Mouse (Mus musculus): ENCODE measurements around the gene Fgd6. TPM values are rescaled to one million over a fixed set of nuclear protein-coding genes. Genes with fewer than 3 reads are reported as not detected.
A peak's percentile ranks its signal among the peaks of the same experiment; 100 is the strongest.

The Fgd6 gene
- polyA plus RNA-seq, 1 experiment from 2014 or later, result 2.3 TPM

DNA sequence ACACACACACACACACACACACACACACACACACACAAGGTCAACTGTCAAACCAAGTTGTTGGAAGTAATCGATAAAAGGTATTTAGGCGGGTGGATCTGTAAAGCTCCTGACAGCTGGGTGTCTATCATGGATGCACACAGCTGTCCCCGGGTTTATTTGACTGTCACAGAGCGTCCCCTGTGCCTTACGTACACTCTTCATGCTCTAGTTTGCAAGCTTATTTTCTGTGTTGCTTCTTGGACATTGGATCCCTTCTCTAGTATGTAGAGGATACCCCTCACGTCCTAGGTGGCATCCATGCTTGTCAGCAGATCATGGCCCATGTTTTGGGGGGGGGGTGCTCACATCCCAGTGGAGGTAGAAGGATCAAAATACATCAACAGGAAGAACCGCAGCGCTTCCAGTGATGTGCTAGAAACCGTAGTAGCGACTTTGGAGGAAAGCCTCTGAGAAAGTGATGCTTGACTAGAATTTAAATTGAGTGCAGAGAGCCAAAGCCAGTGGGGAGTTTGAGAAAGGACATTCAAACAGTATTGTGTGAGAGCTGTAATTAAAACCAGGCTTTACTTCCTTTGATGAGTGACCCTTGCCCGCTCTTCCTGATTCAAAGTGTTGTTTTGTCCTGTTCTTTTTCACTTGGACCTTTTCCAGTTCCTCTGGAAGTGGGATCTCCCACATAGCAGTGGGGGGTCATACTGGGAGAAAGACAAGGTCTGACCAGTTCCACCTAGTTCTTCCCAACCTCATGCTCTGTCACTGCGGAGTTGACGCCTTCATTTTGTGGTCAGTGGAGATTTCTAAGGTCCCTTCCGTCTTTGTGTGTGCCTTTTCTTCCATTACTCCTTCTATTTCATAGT is 41.4 kb downstream of the Fgd6 start:
- Histone ChIP-seq H3K36me3 (ENCODE audit: insufficient read depth, low read length) (no peaks in the 10 kb centered on the region), H3K4me2 (ENCODE audit: low read length) (no peak overlapping the region), H3K27me3 (ENCODE audit: insufficient read depth, low read length) (no peaks in the 10 kb centered on the region), H3K4me3 (replicated peaks; ENCODE audit: low read depth, low read length) (no peak overlapping the region), H3K9me3 (replicated peaks; ENCODE audit: low read length) (no peaks in the 10 kb centered on the region), H3K9ac (ENCODE audit: low read depth, low read length) (no peak overlapping the region), H3K4me1 (replicated peaks; ENCODE audit: insufficient read depth, low read length) (no peaks in the 10 kb centered on the region; the same call in 1 of the 2 replicates), H3K27ac (no peak overlapping the region)
- WGBS, result 54% methylated on average over 14 of the region's 14 CpGs
- peak; percentile 50 for DNase-seq (ENCODE audit: low spot score)
- 0 out of 2 replicates have a peak, but pooled peaks have one; percentile 29 for ATAC-seq (replicated peaks; ENCODE audit: low FRiP score, low read depth)
- no peak for TF ChIP-seq CTCF (IDR thresholded peaks at IDR 0.05; ENCODE audit: low read depth)

DNA sequence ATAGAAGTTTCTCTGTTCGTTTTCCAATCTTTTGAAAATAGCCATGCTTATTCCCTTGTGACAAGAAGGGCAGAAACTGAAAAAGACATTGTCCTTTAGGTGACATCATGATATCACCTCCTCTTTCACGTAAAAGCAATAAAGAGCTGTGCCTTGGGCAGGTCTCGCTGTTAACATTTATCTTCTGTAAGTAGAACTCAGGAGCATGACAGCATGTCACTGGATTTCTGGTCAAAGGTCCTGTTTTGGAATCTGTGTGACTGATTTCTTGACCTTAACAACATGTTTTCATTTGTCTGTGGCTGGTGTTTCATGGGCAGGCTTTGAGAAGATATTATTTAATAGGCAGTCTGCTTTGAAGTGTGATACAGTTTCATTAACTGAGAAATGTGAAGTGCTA is 44.9 kb downstream of the Fgd6 start:
- Histone ChIP-seq H3K9me3 (replicated peaks; ENCODE audit: low read length) (no peaks in the 10 kb centered on the region), H3K36me3 (ENCODE audit: insufficient read depth, low read length) (no peaks in the 10 kb centered on the region), H3K4me3 (replicated peaks; ENCODE audit: low read depth, low read length) (no peak overlapping the region), H3K4me1 (replicated peaks; ENCODE audit: insufficient read depth, low read length) (no peaks in the 10 kb centered on the region), H3K27ac (no peak overlapping the region), H3K27me3 (ENCODE audit: insufficient read depth, low read length) (no peaks in the 10 kb centered on the region), H3K4me2 (ENCODE audit: low read length) (no peak overlapping the region), H3K9ac (ENCODE audit: low read depth, low read length) (no peak overlapping the region)
- no peak for TF ChIP-seq CTCF (IDR thresholded peaks at IDR 0.05; ENCODE audit: low read depth)
- ATAC-seq (replicated peaks; ENCODE audit: low FRiP score, low read depth) (no peak), DNase-seq (ENCODE audit: low spot score) (no peak)
- WGBS, result 44% methylated on average over 3 of the region's 3 CpGs

DNA sequence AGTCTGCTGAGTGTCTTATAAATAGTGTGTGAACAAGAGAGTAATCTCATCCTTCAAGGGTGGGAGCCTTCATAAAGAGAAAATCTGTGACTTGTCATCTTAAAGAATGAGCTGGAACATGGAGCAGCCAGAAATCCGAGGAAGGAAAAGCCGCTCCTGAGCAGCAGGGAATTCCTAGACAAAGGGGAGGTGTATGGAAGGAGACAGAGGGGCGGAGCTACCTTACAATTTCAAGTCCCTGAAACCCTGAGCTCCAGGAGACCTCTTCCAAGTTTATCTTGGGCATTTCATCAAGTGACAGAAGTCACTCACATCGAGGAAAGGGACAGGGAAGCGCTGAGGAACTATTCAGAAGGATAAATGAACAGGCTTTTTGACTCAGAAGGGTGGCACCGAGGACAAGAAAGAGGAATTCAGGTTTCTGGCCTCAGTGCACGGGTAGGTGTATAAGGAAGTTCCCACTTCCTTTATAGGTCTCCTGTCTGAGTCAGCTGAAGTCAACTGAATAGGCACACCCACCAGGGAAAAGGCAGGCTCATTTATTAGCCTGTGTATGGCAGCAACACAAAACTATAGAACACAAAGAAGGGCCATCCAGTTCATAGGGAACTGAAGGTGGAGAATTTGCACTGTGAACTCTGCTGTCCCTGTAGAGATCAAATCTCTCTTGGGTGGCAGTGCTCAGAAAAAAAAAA is 46.4 kb downstream of the Fgd6 start:
- WGBS, result 48% methylated on average over 7 of the region's 7 CpGs
- Histone ChIP-seq H3K4me3 (replicated peaks; ENCODE audit: low read depth, low read length) (no peak overlapping the region), H3K36me3 (ENCODE audit: insufficient read depth, low read length) (no peaks in the 10 kb centered on the region), H3K9me3 (replicated peaks; ENCODE audit: low read length) (no peaks in the 10 kb centered on the region), H3K4me2 (ENCODE audit: low read length) (no peak overlapping the region), H3K27me3 (ENCODE audit: insufficient read depth, low read length) (no peaks in the 10 kb centered on the region), H3K4me1 (replicated peaks; ENCODE audit: insufficient read depth, low read length) (no peaks in the 10 kb centered on the region), H3K9ac (ENCODE audit: low read depth, low read length) (no peak overlapping the region), H3K27ac (no peak overlapping the region)
- ATAC-seq (replicated peaks; ENCODE audit: low FRiP score, low read depth), result no peak
- no peak for DNase-seq (ENCODE audit: low spot score)
- TF ChIP-seq CTCF (IDR thresholded peaks at IDR 0.05; ENCODE audit: low read depth), result no peak

DNA sequence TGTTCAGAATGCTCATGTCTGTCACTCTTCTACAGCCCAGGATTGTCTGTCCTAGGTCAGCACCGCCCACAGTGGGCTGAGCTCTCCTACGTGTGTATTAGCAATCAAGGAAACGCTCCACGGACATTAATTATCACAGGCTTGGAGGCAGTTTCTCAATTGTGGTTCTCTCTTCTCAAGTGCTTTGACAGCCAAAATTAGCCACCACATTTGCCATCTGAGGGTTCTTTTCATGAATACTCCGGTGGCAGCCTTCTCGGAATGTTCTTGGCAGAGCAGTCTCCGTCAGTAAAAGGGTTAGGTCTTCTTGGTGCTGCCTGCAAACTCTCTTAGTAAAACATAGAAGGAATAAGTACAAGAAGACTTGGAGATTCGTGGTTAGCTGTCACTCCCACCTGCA is 50.5 kb downstream of the Fgd6 start:
- H3K9me3 ChIP-seq (replicated peaks; ENCODE audit: low read length), result no peaks in the 10 kb centered on the region
- 78% methylated on average over 8 of the region's 8 CpGs for WGBS
- H3K27ac ChIP-seq, result no peak overlapping the region

DNA sequence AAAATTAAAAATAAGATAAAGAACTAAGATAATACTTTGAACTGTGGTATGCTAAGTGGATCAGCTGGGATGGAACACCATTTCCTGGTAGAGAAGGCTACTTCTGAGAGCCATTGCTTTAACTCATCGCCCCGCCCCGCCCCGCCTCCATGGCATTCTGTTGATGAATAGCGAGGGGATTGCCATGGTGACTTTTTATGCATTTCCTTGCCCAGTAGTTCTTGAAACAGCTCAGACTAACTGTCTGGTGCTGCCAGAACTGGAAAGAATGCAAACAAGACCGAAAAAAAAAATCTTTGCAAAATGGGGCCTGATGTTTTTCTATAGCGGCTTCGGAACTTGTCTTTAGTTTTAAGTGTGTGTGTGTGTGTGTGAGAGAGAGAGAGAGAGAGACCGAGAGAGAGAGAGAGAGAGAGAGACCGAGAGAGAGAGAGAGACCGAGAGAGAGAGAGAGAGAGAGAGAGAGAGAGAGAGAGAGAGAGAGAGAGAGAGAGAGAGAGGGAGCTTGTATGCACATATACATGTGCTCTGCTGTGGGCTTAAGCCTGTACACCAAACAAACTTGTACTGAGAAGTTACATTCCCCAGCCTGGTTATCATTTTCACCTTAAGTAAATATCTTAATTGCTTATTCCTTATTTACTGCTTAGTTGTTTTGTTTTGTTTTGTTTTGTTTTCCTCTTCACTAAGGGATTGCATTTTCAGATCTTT is 51.7 kb downstream of the Fgd6 start:
- Histone ChIP-seq H3K36me3 (ENCODE audit: insufficient read depth, low read length) (peaks cover 9% of the 10 kb centered on the region; the same call in 1 of the 2 replicates), H3K4me1 (replicated peaks; ENCODE audit: insufficient read depth, low read length) (no peaks in the 10 kb centered on the region), H3K4me2 (ENCODE audit: low read length) (no peak overlapping the region), H3K27me3 (ENCODE audit: insufficient read depth, low read length) (no peaks in the 10 kb centered on the region), H3K9ac (ENCODE audit: low read depth, low read length) (no peak overlapping the region), H3K27ac (no peak overlapping the region), H3K9me3 (replicated peaks; ENCODE audit: low read length) (no peaks in the 10 kb centered on the region), H3K4me3 (replicated peaks; ENCODE audit: low read depth, low read length) (no peak overlapping the region)
- ATAC-seq (replicated peaks; ENCODE audit: low FRiP score, low read depth) (no peak), DNase-seq (ENCODE audit: low spot score) (peak; percentile 30)
- 79% methylated on average over 8 of the region's 11 CpGs for WGBS
- no peak for TF ChIP-seq CTCF (IDR thresholded peaks at IDR 0.05; ENCODE audit: low read depth)

More for the DNA sequence above, 50.5 kb downstream of the Fgd6 start:
- no peak for TF ChIP-seq CTCF (IDR thresholded peaks at IDR 0.05; ENCODE audit: low read depth)
- DNase-seq (ENCODE audit: low spot score), result no peak
- Histone ChIP-seq H3K4me3 (replicated peaks; ENCODE audit: low read depth, low read length) (no peak overlapping the region), H3K4me2 (ENCODE audit: low read length) (no peak overlapping the region), H3K36me3 (ENCODE audit: insufficient read depth, low read length) (peaks cover 6% of the 10 kb centered on the region; the same call in 1 of the 2 replicates), H3K4me1 (replicated peaks; ENCODE audit: insufficient read depth, low read length) (no peaks in the 10 kb centered on the region), H3K27me3 (ENCODE audit: insufficient read depth, low read length) (no peaks in the 10 kb centered on the region), H3K9ac (ENCODE audit: low read depth, low read length) (no peak overlapping the region)
- no peak for ATAC-seq (replicated peaks; ENCODE audit: low FRiP score, low read depth)

DNA sequence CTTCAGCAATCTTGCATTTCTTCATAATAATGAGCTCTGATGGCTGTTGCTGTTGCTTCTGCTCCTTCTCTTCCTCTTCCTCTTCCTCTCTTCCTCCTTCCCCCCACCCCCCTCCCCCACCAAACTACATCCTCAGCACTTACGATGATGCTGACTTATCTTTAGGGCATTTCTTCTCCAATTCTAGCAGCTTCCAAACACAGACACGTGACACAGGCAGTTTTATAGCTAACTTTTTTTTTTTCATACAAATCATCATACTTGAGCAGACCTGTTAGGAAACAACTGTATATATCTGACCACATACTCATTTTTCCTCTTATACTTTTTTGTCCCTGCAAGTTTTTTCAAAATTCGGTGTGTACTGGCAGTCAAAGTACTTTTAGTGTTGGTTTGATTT is 54.2 kb downstream of the Fgd6 start:
- no peak overlapping the region for H3K4me2 ChIP-seq (ENCODE audit: low read length)
- TF ChIP-seq CTCF (IDR thresholded peaks at IDR 0.05; ENCODE audit: low read depth), result no peak
- whole genome bisulfite sequencing, result 87% methylated on average over 3 of the region's 3 CpGs
- no peaks in the 10 kb centered on the region for H3K9me3 ChIP-seq (replicated peaks; ENCODE audit: low read length)
- H3K27me3 ChIP-seq (ENCODE audit: insufficient read depth, low read length), result no peaks in the 10 kb centered on the region
- no peak overlapping the region for H3K9ac ChIP-seq (ENCODE audit: low read depth, low read length)
- ATAC-seq (replicated peaks; ENCODE audit: low FRiP score, low read depth) (no peak), DNase-seq (ENCODE audit: low spot score) (no peak)
- no peak overlapping the region for H3K27ac ChIP-seq
- peaks cover 9% of the 10 kb centered on the region; the same call in 1 of the 2 replicates for H3K36me3 ChIP-seq (ENCODE audit: insufficient read depth, low read length)
- no peak overlapping the region for H3K4me3 ChIP-seq (replicated peaks; ENCODE audit: low read depth, low read length)
- no peaks in the 10 kb centered on the region for H3K4me1 ChIP-seq (replicated peaks; ENCODE audit: insufficient read depth, low read length)

All from kidney, postnatal 0 days (tissue).